Comparison of ENCODE assay signal across 9 mouse cellular contexts in genomic region chr7:99449063-99449462, GRCm38 (mm10). TPM values are rescaled to one million over a fixed set of nuclear protein-coding genes. Genes with fewer than 3 reads are reported as not detected.
DNase-seq lines count a peak whose midpoint lies in the region; ATAC-seq lines count a peak whose summit lies in the region.
"Had no signal": no experiment of that assay in that cellular context is flagged by ENCODE, and none has a peak within 500 bp of the region (broad histone marks: within the 10 kb centered on the region; RNA-seq: fewer than 3 reads in every experiment).

No protein-coding gene starts in this region.

- H3K27ac ChIP-seq in hindbrain, embryonic 11.5 days (ENCODE audit: low read depth, low read length): peak overlapping the region; percentile 58
- H3K27ac ChIP-seq in neural tube, embryonic 13.5 days (replicated peaks): peak overlapping the region; percentile 75
- H3K27ac ChIP-seq: liver, embryonic 14.5 days had no signal

- peaks cover 7% of the 10 kb centered on the region for H3K4me1 ChIP-seq in hindbrain, embryonic 11.5 days (replicated peaks; ENCODE audit: control insufficient read depth, insufficient read depth, low read length)
- H3K4me1 ChIP-seq in neural tube, embryonic 13.5 days (replicated peaks): peaks cover 53% of the 10 kb centered on the region

- intact Hi-C loops in gastrocnemius, postnatal 14 days (cut with DNase I; ENCODE audit: low total_unique reads): no loop called here

- H3K9me3 ChIP-seq in hindbrain, embryonic 11.5 days (ENCODE audit: control insufficient read depth, low read length): no peaks in the 10 kb centered on the region
- H3K9me3 ChIP-seq in neural tube, embryonic 13.5 days: no peaks in the 10 kb centered on the region

- WGBS in hindbrain, embryonic 11.5 days: 54% methylated on average over 8 of the region's 8 CpGs
- WGBS in neural tube, embryonic 13.5 days: 38% methylated on average over 8 of the region's 8 CpGs

- DNase-seq in hindbrain, embryonic 11.5 days (ENCODE audit: low spot score): peak; percentile 32
- DNase-seq in ovary, postnatal 14 days (ENCODE audit: low spot score): no peak
- no peak for DNase-seq in MN1 (ENCODE audit: low spot score)
- DNase-seq in gastrocnemius, postnatal 14 days: no peak
- no peak for DNase-seq in embryo, embryonic 11 days

- H3K36me3 ChIP-seq in hindbrain, embryonic 11.5 days (ENCODE audit: control insufficient read depth, insufficient read depth, low read length): no peaks in the 10 kb centered on the region
- peaks cover 22% of the 10 kb centered on the region for H3K36me3 ChIP-seq in neural tube, embryonic 13.5 days

- H3K27me3 ChIP-seq in hindbrain, embryonic 11.5 days (ENCODE audit: control insufficient read depth, insufficient read depth, low read length): no peaks in the 10 kb centered on the region
- H3K27me3 ChIP-seq in neural tube, embryonic 13.5 days: no peaks in the 10 kb centered on the region

- no peak overlapping the region for H3K9ac ChIP-seq in hindbrain, embryonic 11.5 days (ENCODE audit: low read depth, low read length)
- H3K9ac ChIP-seq in neural tube, embryonic 13.5 days: no peak overlapping the region
- H3K9ac ChIP-seq: liver, embryonic 14.5 days had no signal

- ATAC-seq in CD4-positive, CD25-positive, alpha-beta regulatory T cell, adult 4 months: peak; percentile 71
- peak; percentile 66 for ATAC-seq in activated CD4-positive, CD25-positive, alpha-beta regulatory T cell, adult 4 months
- ATAC-seq in hindbrain, embryonic 11.5 days (ENCODE audit: low FRiP score): no peak
- no peak for ATAC-seq in neural tube, embryonic 13.5 days (ENCODE audit: low read depth)

- H3K4me2 ChIP-seq in hindbrain, embryonic 11.5 days (replicated peaks; ENCODE audit: low read depth, low read length): no peak overlapping the region
- no peak overlapping the region for H3K4me2 ChIP-seq in neural tube, embryonic 13.5 days

- no peak overlapping the region for H3K4me3 ChIP-seq in hindbrain, embryonic 11.5 days (ENCODE audit: low read depth, low read length)
- no peak overlapping the region for H3K4me3 ChIP-seq in neural tube, embryonic 13.5 days

RNA-seq across cellular contexts. Expression of gene Klhl35, which starts 16.7 kb away (rescaled TPM):
- not detected for polyA plus RNA-seq in CD4-positive, CD25-positive, alpha-beta regulatory T cell, adult 4 months (2017; shearing (Covaris generic))
- not detected for polyA plus RNA-seq in activated CD4-positive, CD25-positive, alpha-beta regulatory T cell, adult 4 months (2017; shearing (Covaris generic))
- 30.3 and 35.7 TPM in 2 replicates for polyA plus RNA-seq in hindbrain, embryonic 11.5 days (2014; fragmentation: Nextera tagmentation; extraction: Ambion mirVana)
- 13.4 and 16.9 TPM in 2 replicates for polyA plus RNA-seq in neural tube, embryonic 13.5 days (2015; fragmentation: Nextera tagmentation; extraction: Ambion mirVana)
- total RNA-seq in gastrocnemius, postnatal 14 days (2021): under 1 TPM in 1 of 2 experiments, not detected in 1; 0.38 TPM

RNA-seq across cellular contexts. Expression of gene Rps3, which starts 34.5 kb away (rescaled TPM):
- polyA plus RNA-seq in CD4-positive, CD25-positive, alpha-beta regulatory T cell, adult 4 months (2017; shearing (Covaris generic)): 1,000 to 10,000 TPM; 2,515 to 4,056 TPM
- 1,000 to 10,000 TPM; 2,602 to 3,921 TPM for polyA plus RNA-seq in activated CD4-positive, CD25-positive, alpha-beta regulatory T cell, adult 4 months (2017; shearing (Covaris generic))
- 696 and 707 TPM in 2 replicates for polyA plus RNA-seq in hindbrain, embryonic 11.5 days (2014; fragmentation: Nextera tagmentation; extraction: Ambion mirVana)
- polyA plus RNA-seq in neural tube, embryonic 13.5 days (2015; fragmentation: Nextera tagmentation; extraction: Ambion mirVana): 514 and 540 TPM in 2 replicates
- total RNA-seq in gastrocnemius, postnatal 14 days (2021): 100 to 1,000 TPM; 262 to 278 TPM

Comparison
In these comparisons a context has a peak if more than half of its experiments do, and no peak if none do; other contexts are left out.
1. ATAC-seq: peak in CD4-positive, CD25-positive, alpha-beta regulatory T cell, adult 4 months (single experiment) and activated CD4-positive, CD25-positive, alpha-beta regulatory T cell, adult 4 months (single experiment); none in hindbrain, embryonic 11.5 days (single experiment) and neural tube, embryonic 13.5 days (single experiment).
2. RNA of gene Klhl35, which starts 16.7 kb away (polyA plus RNA-seq): 30.3 to 35.7 TPM in hindbrain, embryonic 11.5 days and 13.4 to 16.9 TPM in neural tube, embryonic 13.5 days; not detected in activated CD4-positive, CD25-positive, alpha-beta regulatory T cell, adult 4 months and not detected in CD4-positive, CD25-positive, alpha-beta regulatory T cell, adult 4 months; every median in the first group is over 10 times any median in the second.